In the genomic region with DNA sequence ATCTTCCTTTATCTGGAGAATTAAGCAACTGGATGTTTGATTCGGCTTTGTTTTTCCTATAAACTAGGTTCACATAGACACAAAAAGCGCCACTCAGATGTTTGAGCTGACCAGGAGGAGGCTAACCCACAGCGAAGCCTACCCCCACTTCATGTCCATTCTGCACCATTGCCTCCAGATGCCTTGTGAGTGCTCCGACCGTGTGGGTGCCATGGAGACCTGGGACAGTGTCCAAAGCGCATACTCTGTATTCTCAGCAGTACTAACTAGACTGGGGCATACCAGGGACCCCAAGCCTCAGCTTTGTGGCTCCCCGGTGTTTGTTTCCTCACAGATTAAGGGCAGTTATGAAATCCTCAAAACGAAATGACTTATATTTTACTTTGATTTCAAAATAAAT, we compare ENCODE assay signal across 17 mouse cellular contexts.
A peak's percentile ranks its signal among the peaks of the same experiment; 100 is the strongest.
DNase-seq lines count a peak whose midpoint lies in the region; ATAC-seq and TF ChIP-seq lines count a peak whose summit lies in the region.
"Had no signal": no experiment of that assay in that cellular context is flagged by ENCODE, and none has a peak within 500 bp of the region (broad histone marks: within the 10 kb centered on the region; RNA-seq: fewer than 3 reads in every experiment).

No protein-coding gene starts in this region.

- no peaks in the 10 kb centered on the region for H3K27me3 ChIP-seq in forebrain, embryonic 14.5 days (replicated peaks; ENCODE audit: control insufficient read depth, insufficient read depth, low read length)
- H3K27me3 ChIP-seq in forebrain, embryonic 11.5 days (ENCODE audit: control insufficient read depth, insufficient read depth, low read length), result no peaks in the 10 kb centered on the region
- H3K27me3 ChIP-seq in hindbrain, embryonic 15.5 days, result no peaks in the 10 kb centered on the region
- H3K27me3 ChIP-seq: liver, embryonic 12.5 days had no signal

- 0 out of 2 replicates have a peak, but pooled peaks cover 2% of the 10 kb centered on the region for H3K4me1 ChIP-seq in forebrain, embryonic 14.5 days (ENCODE audit: control insufficient read depth, insufficient read depth, low read length)
- no peaks in the 10 kb centered on the region for H3K4me1 ChIP-seq in forebrain, embryonic 11.5 days (replicated peaks; ENCODE audit: control insufficient read depth, insufficient read depth, low read length)
- H3K4me1 ChIP-seq in hindbrain, embryonic 15.5 days (replicated peaks), result 0 out of 2 replicates have a peak, but pooled peaks cover 3% of the 10 kb centered on the region

- peaks cover 80% of the 10 kb centered on the region for H3K36me3 ChIP-seq in forebrain, embryonic 14.5 days (ENCODE audit: control insufficient read depth, insufficient read depth, low read length)
- no peaks in the 10 kb centered on the region; the same call in 1 of the 2 replicates for H3K36me3 ChIP-seq in forebrain, embryonic 11.5 days (ENCODE audit: control insufficient read depth, insufficient read depth, low read length)
- H3K36me3 ChIP-seq in hindbrain, embryonic 15.5 days, result peaks cover 54% of the 10 kb centered on the region

- H3K9ac ChIP-seq in forebrain, embryonic 14.5 days (ENCODE audit: low read length), result no peak overlapping the region
- no peak overlapping the region for H3K9ac ChIP-seq in forebrain, embryonic 11.5 days (ENCODE audit: low read length)
- no peak overlapping the region for H3K9ac ChIP-seq in hindbrain, embryonic 15.5 days
- H3K9ac ChIP-seq: liver, embryonic 12.5 days had no signal

- DNase-seq in forebrain, embryonic 14.5 days (ENCODE audit: low spot score), result peak; percentile 56
- DNase-seq in forebrain, embryonic 11.5 days (ENCODE audit: low spot score), result no peak
- DNase-seq in left cerebral cortex, postnatal 4 days, result peak; percentile 77
- no peak for DNase-seq in left cerebral cortex, adult 2 months (ENCODE audit: extremely low spot score in 1 of 2, low spot score in 2 of 2)
- DNase-seq in retina, embryonic 14.5 days (ENCODE audit: low spot score), result peak; percentile 54
- no peak for DNase-seq in thymus, postnatal 14 days
- no peak for DNase-seq in heart, postnatal 14 days
- DNase-seq: adrenal gland, adult 8-10 months; cerebellum, adult 11-12 months; gastrocnemius, postnatal 25 days; spleen, adult 18-20 months; thymus, adult 18-20 months had no signal

- peak; percentile 72 for ATAC-seq in forebrain, embryonic 14.5 days
- no peak for ATAC-seq in forebrain, embryonic 11.5 days (replicated peaks; ENCODE audit: low FRiP score)
- ATAC-seq in hindbrain, embryonic 15.5 days (ENCODE audit: low FRiP score, low read depth), result peak; percentile 89
- ATAC-seq: liver, embryonic 12.5 days had no signal

- H3K27ac ChIP-seq in forebrain, embryonic 14.5 days (ENCODE audit: low read depth, low read length), result no peak overlapping the region
- no peak overlapping the region for H3K27ac ChIP-seq in forebrain, embryonic 11.5 days (ENCODE audit: low read depth, low read length)
- no peak overlapping the region for H3K27ac ChIP-seq in left cerebral cortex, adult 2 months
- no peak overlapping the region for H3K27ac ChIP-seq in hindbrain, embryonic 15.5 days (replicated peaks)
- H3K27ac ChIP-seq: liver, embryonic 12.5 days had no signal

- WGBS in forebrain, embryonic 14.5 days, result 75% methylated on average over 8 of the region's 8 CpGs
- WGBS in forebrain, embryonic 11.5 days, result 88% methylated on average over 8 of the region's 8 CpGs
- 57% methylated on average over 8 of the region's 8 CpGs for WGBS in hindbrain, embryonic 15.5 days

- H3K4me2 ChIP-seq in forebrain, embryonic 14.5 days (ENCODE audit: low read length), result no peak overlapping the region
- H3K4me2 ChIP-seq in forebrain, embryonic 11.5 days (ENCODE audit: low read depth, low read length, severe bottlenecking), result no peak overlapping the region
- H3K4me2 ChIP-seq in hindbrain, embryonic 15.5 days, result no peak overlapping the region
- H3K4me2 ChIP-seq: heart, embryonic 11.5 days; liver, embryonic 12.5 days had no signal

- no peak overlapping the region for H3K4me3 ChIP-seq in forebrain, embryonic 14.5 days (ENCODE audit: low read depth, low read length)
- H3K4me3 ChIP-seq in forebrain, embryonic 11.5 days (ENCODE audit: low read depth, low read length), result no peak overlapping the region
- H3K4me3 ChIP-seq in left cerebral cortex, adult 2 months, result no peak overlapping the region
- no peak overlapping the region for H3K4me3 ChIP-seq in hindbrain, embryonic 15.5 days
- H3K4me3 ChIP-seq: erythroblast, embryonic 14.5 days; liver, embryonic 12.5 days; myocyte had no signal

- no peaks in the 10 kb centered on the region for H3K9me3 ChIP-seq in forebrain, embryonic 14.5 days (replicated peaks; ENCODE audit: control insufficient read depth, low read length)
- H3K9me3 ChIP-seq in forebrain, embryonic 11.5 days (ENCODE audit: control insufficient read depth, low read length), result no peaks in the 10 kb centered on the region
- no peaks in the 10 kb centered on the region for H3K9me3 ChIP-seq in hindbrain, embryonic 15.5 days
- H3K9me3 ChIP-seq: liver, embryonic 12.5 days had no signal

- intact Hi-C loops in left cerebral cortex, postnatal 4 days (cut with DNase I), result no loop called here
- intact Hi-C loops in left cerebral cortex, adult 2 months (cut with DNase I), result loop anchor here (5.0 kb wide), 1 partner anchor 114 kb away; the partner anchor contains the start of gene Daam1
- intact Hi-C loops in heart, postnatal 14 days (cut with DNase I), result no loop called here

- no peak for TF ChIP-seq CTCF in left cerebral cortex, adult 2 months (IDR thresholded peaks at IDR 0.05)

Comparison
In these comparisons a context has a peak if more than half of its experiments do, and no peak if none do; other contexts are left out.
1. DNase-seq: peak in forebrain, embryonic 14.5 days (single experiment), left cerebral cortex, postnatal 4 days (single experiment) and retina, embryonic 14.5 days (single experiment); none in forebrain, embryonic 11.5 days (single experiment), left cerebral cortex, adult 2 months (0 of 2), thymus, postnatal 14 days (single experiment) and heart, postnatal 14 days (0 of 2).